Mouse (Mus musculus) heart, postnatal 0 days (tissue): Measurements from ENCODE around the gene Slc24a3.

ENCODE experiments used
- CTCF ChIP-seq: IDR thresholded peaks from 2 replicates; pipeline ENCODE4 v1.5.1; 2016; ENCODE audit warnings: antibody characterized with exemption, control low read depth, low read depth
- EP300 ChIP-seq: IDR thresholded peaks from 2 replicates; pipeline ENCODE4 v1.6.1; 2016; ENCODE audit warnings: antibody characterized with exemption, low read depth

DNA sequence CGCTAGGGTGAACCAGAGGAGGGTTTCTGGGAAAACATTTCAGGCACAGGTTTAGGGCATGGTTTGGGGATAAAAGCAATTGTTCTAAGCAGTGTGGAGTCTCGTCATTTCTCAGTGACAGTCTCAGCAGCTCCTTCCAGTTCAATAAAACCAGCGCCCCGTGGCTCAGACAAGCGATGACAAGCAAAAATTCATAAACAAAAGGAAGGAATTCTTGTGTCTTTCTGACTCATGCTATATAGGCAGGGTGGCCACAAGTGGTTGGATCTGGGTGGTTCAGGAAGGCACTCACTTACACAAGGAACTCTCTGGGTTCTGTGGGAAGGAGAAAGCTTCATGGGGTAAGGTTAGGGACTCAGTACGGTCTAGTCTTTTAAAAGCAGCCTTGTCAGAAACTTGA, 51.7 kb downstream of the Slc24a3 start:
- no peak for TF ChIP-seq CTCF
- no peak for TF ChIP-seq EP300
